Mouse (Mus musculus): ENCODE results near the gene Unc13a. TPM values are rescaled to one million over a fixed set of nuclear protein-coding genes. Genes with fewer than 3 reads are reported as not detected.

Unc13a gene
- polyA plus RNA-seq, 1 experiment from 2014 or later, result 0.41 TPM

- peaks cover 5% of the 10 kb centered on the region for H3K4me1 ChIP-seq (replicated peaks; ENCODE audit: control insufficient read depth, insufficient read depth, low read length)
- H3K27ac ChIP-seq (ENCODE audit: low read depth, low read length), result no peak overlapping the region
- H3K27me3 ChIP-seq (replicated peaks; ENCODE audit: control insufficient read depth, insufficient read depth, low read length), result peaks cover 84% of the 10 kb centered on the region
- DNase-seq (ENCODE audit: low spot score) (no peak), ATAC-seq (replicated peaks; ENCODE audit: low FRiP score) (no peak)
- H3K4me3 ChIP-seq (ENCODE audit: low read depth, low read length), result no peak overlapping the region
- H3K4me2 ChIP-seq, result no peak overlapping the region
- H3K36me3 ChIP-seq (ENCODE audit: control insufficient read depth, insufficient read depth, low read length), result no peaks in the 10 kb centered on the region
- no peaks in the 10 kb centered on the region for H3K9me3 ChIP-seq (ENCODE audit: control insufficient read depth, low read length)
- 46% methylated on average over 17 of the region's 18 CpGs for WGBS
- no peak overlapping the region for H3K9ac ChIP-seq (ENCODE audit: low read depth, low read length)
Measured at GRCm38 (mm10) chr8:71681369-71681915, 9.9 kb upstream of the Unc13a start.

DNA sequence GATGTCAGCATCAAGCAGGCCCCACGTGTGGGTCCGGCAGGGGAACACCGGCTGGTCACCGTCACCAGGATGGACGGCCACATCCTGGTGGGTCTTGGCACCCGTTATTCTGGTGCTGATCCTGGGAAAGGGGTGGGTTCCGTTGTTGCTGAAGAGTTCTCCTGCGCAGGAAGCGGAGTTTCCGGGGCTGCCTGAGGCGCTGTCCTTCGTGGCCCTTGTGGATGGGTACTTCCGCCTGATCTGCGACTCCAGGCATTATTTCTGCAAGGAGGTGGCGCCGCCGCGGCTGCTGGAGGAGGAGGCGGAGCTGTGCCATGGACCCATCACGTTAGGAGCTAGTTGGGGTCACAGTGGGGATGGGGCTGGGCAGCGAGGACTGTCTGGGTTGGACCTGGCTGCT is 8.9 kb upstream of the Unc13a start:
- 28% methylated on average over 21 of the region's 21 CpGs for WGBS
- H3K36me3 ChIP-seq (ENCODE audit: control insufficient read depth, insufficient read depth, low read length), result no peaks in the 10 kb centered on the region
- H3K4me1 ChIP-seq (replicated peaks; ENCODE audit: control insufficient read depth, insufficient read depth, low read length), result peaks cover 3% of the 10 kb centered on the region
- H3K9me3 ChIP-seq (ENCODE audit: control insufficient read depth, low read length), result no peaks in the 10 kb centered on the region
- no peak overlapping the region for H3K9ac ChIP-seq (ENCODE audit: low read depth, low read length)
- no peak for ATAC-seq (replicated peaks; ENCODE audit: low FRiP score)
- H3K27ac ChIP-seq (ENCODE audit: low read depth, low read length), result no peak overlapping the region
- H3K4me3 ChIP-seq (ENCODE audit: low read depth, low read length), result peak overlapping the region; percentile 0; the same call in 1 of the 2 replicates
- no peak for DNase-seq (ENCODE audit: low spot score)
- 0 out of 2 replicates have a peak overlapping the region, but pooled peaks have one; percentile 25 for H3K4me2 ChIP-seq
- peaks cover 75% of the 10 kb centered on the region for H3K27me3 ChIP-seq (replicated peaks; ENCODE audit: control insufficient read depth, insufficient read depth, low read length)

GRCm38 (mm10) chr8:71679550-71680168 is 8.1 kb upstream of the Unc13a start:
- H3K9me3 ChIP-seq (ENCODE audit: control insufficient read depth, low read length), result no peaks in the 10 kb centered on the region

DNA sequence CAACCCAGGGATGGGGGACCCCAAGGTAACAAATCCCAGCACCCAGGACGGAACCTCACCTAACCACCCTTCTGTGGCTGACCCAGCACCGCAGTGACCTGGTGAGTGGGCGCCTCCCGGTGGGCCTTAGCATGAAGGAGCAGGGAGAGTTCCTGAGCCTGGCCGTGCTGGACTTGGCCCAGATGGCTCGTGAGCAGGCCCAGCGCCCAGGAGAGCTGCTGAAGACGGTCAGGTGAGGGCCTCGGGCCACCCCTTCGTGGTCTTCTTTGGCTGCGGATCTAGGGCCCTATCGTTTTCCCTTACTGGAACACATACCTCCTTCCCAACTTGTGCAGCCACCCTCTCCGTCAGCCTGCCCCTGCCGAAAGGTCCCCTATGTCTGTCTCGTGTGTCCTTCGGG is 7.6 kb upstream of the Unc13a start:
- DNase-seq (ENCODE audit: low spot score), result no peak
- H3K9me3 ChIP-seq (ENCODE audit: control insufficient read depth, low read length), result no peaks in the 10 kb centered on the region
- WGBS, result 52% methylated on average over 16 of the region's 16 CpGs
- no peaks in the 10 kb centered on the region for H3K36me3 ChIP-seq (ENCODE audit: control insufficient read depth, insufficient read depth, low read length)
- ATAC-seq (replicated peaks; ENCODE audit: low FRiP score), result no peak
- H3K27me3 ChIP-seq (replicated peaks; ENCODE audit: control insufficient read depth, insufficient read depth, low read length), result peaks cover 61% of the 10 kb centered on the region
- no peak overlapping the region for H3K9ac ChIP-seq (ENCODE audit: low read depth, low read length)
- H3K27ac ChIP-seq (ENCODE audit: low read depth, low read length), result no peak overlapping the region
- peak overlapping the region; percentile 44 for H3K4me2 ChIP-seq
- H3K4me1 ChIP-seq (replicated peaks; ENCODE audit: control insufficient read depth, insufficient read depth, low read length), result peaks cover 3% of the 10 kb centered on the region
- H3K4me3 ChIP-seq (ENCODE audit: low read depth, low read length), result no peak overlapping the region; the same call in 1 of the 2 replicates

More at GRCm38 (mm10) chr8:71679550-71680168, 8.1 kb upstream of the Unc13a start:
- H3K9ac ChIP-seq (ENCODE audit: low read depth, low read length), result no peak overlapping the region
- peak overlapping the region; percentile 44 for H3K4me2 ChIP-seq
- no peak for DNase-seq (ENCODE audit: low spot score)
- H3K4me1 ChIP-seq (replicated peaks; ENCODE audit: control insufficient read depth, insufficient read depth, low read length), result peaks cover 3% of the 10 kb centered on the region
- H3K4me3 ChIP-seq (ENCODE audit: low read depth, low read length), result peak overlapping the region; percentile 29
- H3K36me3 ChIP-seq (ENCODE audit: control insufficient read depth, insufficient read depth, low read length), result no peaks in the 10 kb centered on the region
- 31% methylated on average over 45 of the region's 46 CpGs for WGBS
- peak; percentile 29; the same call in 1 of the 2 replicates for ATAC-seq (replicated peaks; ENCODE audit: low FRiP score)
- no peak overlapping the region for H3K27ac ChIP-seq (ENCODE audit: low read depth, low read length)
- peaks cover 67% of the 10 kb centered on the region for H3K27me3 ChIP-seq (replicated peaks; ENCODE audit: control insufficient read depth, insufficient read depth, low read length)

DNA sequence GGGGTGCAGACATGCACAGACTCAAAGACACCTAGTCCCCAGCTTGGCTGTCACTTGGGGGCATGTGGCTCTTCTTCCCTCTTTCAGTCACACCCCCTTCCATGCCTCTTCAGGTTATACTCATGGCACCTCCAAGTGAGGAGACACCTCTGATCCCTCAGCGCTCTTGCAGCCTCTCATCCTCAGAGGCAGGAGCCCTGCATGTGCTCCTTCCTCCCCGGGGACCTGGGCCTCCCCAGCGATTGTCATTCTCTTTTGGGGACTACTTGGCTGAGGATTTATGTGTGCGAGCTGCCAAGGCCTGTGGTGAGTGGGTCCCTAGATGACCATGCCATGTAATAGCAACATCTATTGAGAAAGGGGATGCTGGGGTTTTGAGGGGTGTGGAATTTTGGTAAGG is 6.7 kb upstream of the Unc13a start:
- DNase-seq (ENCODE audit: low spot score), result no peak
- peaks cover 52% of the 10 kb centered on the region for H3K27me3 ChIP-seq (replicated peaks; ENCODE audit: control insufficient read depth, insufficient read depth, low read length)
- ATAC-seq (replicated peaks; ENCODE audit: low FRiP score), result no peak

GRCm38 (mm10) chr8:71677555-71677954 is 6.0 kb upstream of the Unc13a start:
- H3K36me3 ChIP-seq (ENCODE audit: control insufficient read depth, insufficient read depth, low read length), result no peaks in the 10 kb centered on the region
- peak overlapping the region; percentile 80 for H3K4me2 ChIP-seq
- DNase-seq (ENCODE audit: low spot score) (no peak), ATAC-seq (replicated peaks; ENCODE audit: low FRiP score) (no peak)
- no peak overlapping the region for H3K27ac ChIP-seq (ENCODE audit: low read depth, low read length)
- H3K4me3 ChIP-seq (ENCODE audit: low read depth, low read length), result peak overlapping the region; percentile 58; the same call in 1 of the 2 replicates
- peaks cover 3% of the 10 kb centered on the region for H3K4me1 ChIP-seq (replicated peaks; ENCODE audit: control insufficient read depth, insufficient read depth, low read length)
- peaks cover 46% of the 10 kb centered on the region for H3K27me3 ChIP-seq (replicated peaks; ENCODE audit: control insufficient read depth, insufficient read depth, low read length)
- no peaks in the 10 kb centered on the region for H3K9me3 ChIP-seq (ENCODE audit: control insufficient read depth, low read length)
- no peak overlapping the region for H3K9ac ChIP-seq (ENCODE audit: low read depth, low read length)

More for the DNA sequence above, 6.7 kb upstream of the Unc13a start:
- H3K4me2 ChIP-seq, result no peak overlapping the region
- H3K9me3 ChIP-seq (ENCODE audit: control insufficient read depth, low read length), result no peaks in the 10 kb centered on the region
- H3K4me3 ChIP-seq (ENCODE audit: low read depth, low read length), result no peak overlapping the region
- no peaks in the 10 kb centered on the region for H3K36me3 ChIP-seq (ENCODE audit: control insufficient read depth, insufficient read depth, low read length)
- H3K4me1 ChIP-seq (replicated peaks; ENCODE audit: control insufficient read depth, insufficient read depth, low read length), result peaks cover 3% of the 10 kb centered on the region
- no peak overlapping the region for H3K9ac ChIP-seq (ENCODE audit: low read depth, low read length)
- no peak overlapping the region for H3K27ac ChIP-seq (ENCODE audit: low read depth, low read length)
- 75% methylated on average over 4 of the region's 4 CpGs for WGBS

- peak overlapping the region; percentile 1 for H3K27ac ChIP-seq (ENCODE audit: low read depth, low read length)
- peak overlapping the region; percentile 75 for H3K9ac ChIP-seq (ENCODE audit: low read depth, low read length)
- 45% methylated on average over 9 of the region's 9 CpGs for WGBS
- peak overlapping the region; percentile 58 for H3K4me3 ChIP-seq (ENCODE audit: low read depth, low read length)
- DNase-seq (ENCODE audit: low spot score), result no peak
- peaks cover 5% of the 10 kb centered on the region for H3K4me1 ChIP-seq (replicated peaks; ENCODE audit: control insufficient read depth, insufficient read depth, low read length)
- H3K4me2 ChIP-seq, result peak overlapping the region; percentile 80
- ATAC-seq (replicated peaks; ENCODE audit: low FRiP score), result no peak
- no peaks in the 10 kb centered on the region for H3K36me3 ChIP-seq (ENCODE audit: control insufficient read depth, insufficient read depth, low read length)
- H3K27me3 ChIP-seq (replicated peaks; ENCODE audit: control insufficient read depth, insufficient read depth, low read length), result peaks cover 38% of the 10 kb centered on the region
- H3K9me3 ChIP-seq (ENCODE audit: control insufficient read depth, low read length), result no peaks in the 10 kb centered on the region
Measured at GRCm38 (mm10) chr8:71676803-71677202, 5.2 kb upstream of the Unc13a start.

- ATAC-seq (replicated peaks; ENCODE audit: low FRiP score) (peak; percentile 75), DNase-seq (ENCODE audit: low spot score) (peak; percentile 82)
- 3% methylated on average over 40 of the region's 40 CpGs for WGBS
- no peaks in the 10 kb centered on the region for H3K36me3 ChIP-seq (ENCODE audit: control insufficient read depth, insufficient read depth, low read length)
- H3K27ac ChIP-seq (ENCODE audit: low read depth, low read length), result peak within 1 kb of the TSS; percentile 1
- peak within 1 kb of the TSS; percentile 75 for H3K9ac ChIP-seq (ENCODE audit: low read depth, low read length)
- peaks cover 32% of the 10 kb centered on the region for H3K27me3 ChIP-seq (replicated peaks; ENCODE audit: control insufficient read depth, insufficient read depth, low read length)
- H3K4me1 ChIP-seq (replicated peaks; ENCODE audit: control insufficient read depth, insufficient read depth, low read length), result peaks cover 9% of the 10 kb centered on the region
- no peaks in the 10 kb centered on the region for H3K9me3 ChIP-seq (ENCODE audit: control insufficient read depth, low read length)
- peak within 1 kb of the TSS; percentile 80 for H3K4me2 ChIP-seq
- H3K4me3 ChIP-seq (ENCODE audit: low read depth, low read length), result peak within 1 kb of the TSS; percentile 58
Measured at GRCm38 (mm10) chr8:71676020-71676741, 4.6 kb upstream of the Unc13a start, which contains the start of gene Jak3. TSS of gene Jak3 (plus strand) at chr8:71676296.

Measured in liver, embryonic 11.5 days (tissue).